Mouse (Mus musculus) stomach, postnatal 0 days (tissue): ENCODE results near the gene Pnmt. TPM values are rescaled to one million over a fixed set of nuclear protein-coding genes. Genes with fewer than 3 reads are reported as not detected.

Experiments used
- ATAC-seq: fragments of 200-750 bp; cut with Nextera tagmentation; 2 replicates; pipeline ENCODE4 v1.8.0; 2017; ENCODE audit not compliant: low FRiP score, low TSS enrichment
- DNase-seq: peaks from one replicate; pipeline ENCODE4 v3.0.0-alpha.2; 2016; ENCODE audit warnings: low spot score
- H3K27ac ChIP-seq: fragments of 300-500 bp; sonication (generic); replicated peaks from 2 replicates; pipeline ENCODE4 v1.5.1; 2014; ENCODE audit warnings: mild to moderate bottlenecking, control low read depth
- H3K27me3 ChIP-seq: fragments of 300-500 bp; sonication (generic); 2 replicates; pipeline ENCODE4 v1.6.1; 2014; ENCODE audit warnings: low read length; ENCODE audit not compliant: control insufficient read depth, insufficient read depth
- H3K36me3 ChIP-seq: fragments of 300-500 bp; sonication (generic); 2 replicates; pipeline ENCODE4 v1.6.1; 2014; ENCODE audit warnings: low read length, mixed read lengths; ENCODE audit not compliant: control insufficient read depth, insufficient read depth
- H3K4me1 ChIP-seq: fragments of 300-500 bp; sonication (generic); replicated peaks from 2 replicates; pipeline ENCODE4 v1.6.1; 2014; ENCODE audit warnings: antibody characterized with exemption; ENCODE audit not compliant: control insufficient read depth, insufficient read depth
- H3K4me2 ChIP-seq: fragments of 300-500 bp; sonication (generic); replicated peaks from 2 replicates; pipeline ENCODE4 v1.6.1; 2014; ENCODE audit warnings: low read depth, mild to moderate bottlenecking, control low read depth, moderate library complexity
- H3K4me3 ChIP-seq: fragments of 300-500 bp; sonication (generic); 2 replicates; pipeline ENCODE4 v1.5.1; 2014; ENCODE audit warnings: low read depth, low read length, control low read depth
- H3K9ac ChIP-seq: fragments of 300-500 bp; sonication (generic); 2 replicates; pipeline ENCODE4 v1.6.1; 2014; ENCODE audit warnings: mild to moderate bottlenecking, low read length, control low read depth, mixed read lengths
- H3K9me3 ChIP-seq: fragments of 300-500 bp; sonication (generic); 2 replicates; pipeline ENCODE4 v1.6.1; 2016; ENCODE audit warnings: low read length; ENCODE audit not compliant: control insufficient read depth
- CTCF ChIP-seq: IDR thresholded peaks from 2 replicates; pipeline ENCODE4 v1.5.1; 2016; ENCODE audit warnings: antibody characterized with exemption, low read depth, mild to moderate bottlenecking, moderate library complexity
- EP300 ChIP-seq: optimal IDR thresholded peaks from 2 replicates; pipeline ENCODE3; 2016; ENCODE audit warnings: antibody characterized with exemption
- WGBS: fragments of 180-500 bp; shearing (Covaris S2); extraction: QIAGEN DNeasy Blood & Tissue Kit; methylation state at CpG from one replicate; pipeline ENCODE4 v1.1.7; 2014; 5-methylcytosine and 5-hydroxymethylcytosine counted together
- polyA plus RNA-seq: library from polyadenylated mRNA; unstranded; fragments of >200 nt; fragmentation: Nextera tagmentation; extraction: Ambion mirVana; gene quantifications from 2 replicates; pipeline ENCODE4 v1.2.1, GENCODE M21; 2015

Gene Pnmt
- polyA plus RNA-seq: not detected in 2 replicates

DNA sequence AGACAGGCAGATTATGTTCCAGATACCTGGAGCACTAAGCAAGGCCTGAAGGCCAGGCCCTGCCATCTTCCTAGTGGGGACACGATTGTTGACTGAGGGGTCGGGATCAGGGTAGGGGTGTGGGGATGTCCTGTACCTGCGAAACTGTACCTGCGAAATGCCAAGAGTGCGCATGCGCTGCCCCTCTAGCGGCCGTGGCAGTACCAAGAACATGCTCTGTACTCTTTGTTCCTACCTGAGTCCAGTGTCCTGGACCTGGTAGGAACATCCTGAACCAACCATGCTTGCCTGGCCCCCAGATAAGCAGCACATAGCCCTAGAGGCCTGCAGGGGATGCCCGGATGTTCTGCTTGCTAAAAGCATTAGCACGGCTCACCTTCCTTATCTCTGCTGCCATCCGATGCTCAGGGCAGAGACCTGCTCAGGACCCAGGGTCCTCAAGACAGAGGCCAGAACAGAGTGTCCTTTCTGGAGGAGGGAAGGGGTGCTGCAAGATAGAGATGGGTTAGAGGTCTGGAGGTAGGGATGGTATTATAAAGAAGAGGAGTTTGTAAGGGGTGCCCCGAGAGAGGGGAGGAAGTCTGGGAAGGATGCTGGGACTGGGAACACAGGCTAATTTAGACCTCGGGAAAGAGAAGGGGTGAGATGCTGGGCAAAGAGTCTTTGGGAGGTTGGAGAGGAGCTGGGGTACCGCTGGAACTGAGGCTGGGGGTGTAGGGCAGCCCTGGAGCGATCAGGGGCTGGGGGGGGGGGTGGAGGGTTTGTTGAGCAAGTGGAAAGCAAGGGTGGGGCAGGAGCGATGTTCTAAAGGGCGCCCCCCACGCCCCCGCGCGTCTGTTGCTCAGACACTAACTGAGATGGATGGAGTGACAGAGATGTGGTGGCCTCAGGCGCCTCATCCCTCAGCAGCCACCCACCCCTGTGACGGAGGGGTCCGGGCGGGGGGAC lies at the start of gene Pnmt:
Gene Pnmt, plus strand, starts transcription at position 813 of the 948 bp plus-strand sequence.
- TF ChIP-seq EP300 (no peak), CTCF (no peak)
- Histone ChIP-seq H3K4me2 (no peak within 1 kb of the TSS), H3K9me3 (no peaks in the 10 kb centered on the region), H3K4me3 (no peak within 1 kb of the TSS), H3K27ac (no peak within 1 kb of the TSS), H3K36me3 (no peaks in the 10 kb centered on the region), H3K9ac (no peak within 1 kb of the TSS), H3K27me3 (peaks cover 4% of the 10 kb centered on the region; the same call in 1 of the 2 replicates), H3K4me1 (no peaks in the 10 kb centered on the region)
- WGBS: 52% methylated on average over 25 of the region's 25 CpGs
- ATAC-seq (no peak), DNase-seq (no peak)

GRCm38 (mm10) chr11:98338507-98338961 lies 47.7 kb upstream of the Pnmt start:
- no peaks in the 10 kb centered on the region for H3K36me3 ChIP-seq
- H3K27ac ChIP-seq: peak overlapping the region; percentile 53
- H3K4me1 ChIP-seq: peaks cover 3% of the 10 kb centered on the region
- DNase-seq: peak; percentile 70
- H3K9ac ChIP-seq: peak overlapping the region; percentile 61
- peak overlapping the region; percentile 49 for H3K4me3 ChIP-seq
- H3K4me2 ChIP-seq: peak overlapping the region; percentile 96
- under 1% methylated on average over 36 of the region's 57 CpGs for WGBS
- no peak for ATAC-seq
- no peaks in the 10 kb centered on the region for H3K9me3 ChIP-seq
- TF ChIP-seq EP300: no peak
- TF ChIP-seq CTCF: no peak
- peaks cover 23% of the 10 kb centered on the region; the same call in 1 of the 2 replicates for H3K27me3 ChIP-seq

DNA sequence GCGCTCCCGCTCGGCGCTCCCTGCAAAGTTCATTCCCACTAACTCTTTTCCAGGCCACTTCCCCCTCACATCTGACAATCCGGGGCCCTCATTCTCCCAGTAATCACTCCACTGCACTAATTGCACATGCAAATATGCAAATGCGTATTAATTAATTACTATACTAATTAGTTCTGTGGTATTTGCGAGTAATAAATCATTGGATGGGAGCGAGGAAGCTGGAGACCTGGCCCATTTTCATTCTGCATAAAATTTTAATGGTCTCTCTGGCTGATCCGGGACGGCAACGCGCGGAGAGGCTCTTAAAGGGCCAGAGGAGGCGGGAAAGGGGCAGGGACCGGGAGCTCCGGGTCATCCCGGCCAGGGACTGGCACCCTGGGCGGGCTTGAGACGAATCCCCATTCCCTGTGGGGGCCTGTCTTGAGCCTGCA lies 47.2 kb upstream of the Pnmt start:
- Histone ChIP-seq H3K9me3 (no peaks in the 10 kb centered on the region), H3K27me3 (peaks cover 21% of the 10 kb centered on the region; the same call in 1 of the 2 replicates), H3K4me3 (peak overlapping the region; percentile 49), H3K4me2 (peak overlapping the region; percentile 96), H3K9ac (peak overlapping the region; percentile 61; the same call in 1 of the 2 replicates), H3K4me1 (peaks cover 3% of the 10 kb centered on the region), H3K27ac (peak overlapping the region; percentile 53), H3K36me3 (no peaks in the 10 kb centered on the region)
- TF ChIP-seq EP300 (no peak), CTCF (no peak)
- DNase-seq (peak; percentile 45), ATAC-seq (no peak)
- WGBS: under 1% methylated on average over 19 of the region's 19 CpGs

GRCm38 (mm10) chr11:98339679-98340287 lies 46.5 kb upstream of the Pnmt start:
- no peaks in the 10 kb centered on the region for H3K36me3 ChIP-seq
- H3K9ac ChIP-seq: no peak overlapping the region
- no peak overlapping the region for H3K27ac ChIP-seq
- WGBS: 18% methylated on average over 11 of the region's 11 CpGs
- ATAC-seq (no peak), DNase-seq (no peak)
- TF ChIP-seq EP300 (no peak), CTCF (no peak)
- no peaks in the 10 kb centered on the region for H3K9me3 ChIP-seq
- H3K4me1 ChIP-seq: peaks cover 3% of the 10 kb centered on the region
- peaks cover 15% of the 10 kb centered on the region; the same call in 1 of the 2 replicates for H3K27me3 ChIP-seq
- peak overlapping the region; percentile 49; the same call in 1 of the 2 replicates for H3K4me3 ChIP-seq
- H3K4me2 ChIP-seq: peak overlapping the region; percentile 96; the same call in 1 of the 2 replicates

- H3K9ac ChIP-seq: no peak overlapping the region
- H3K27ac ChIP-seq: no peak overlapping the region
- peaks cover 12% of the 10 kb centered on the region; the same call in 1 of the 2 replicates for H3K27me3 ChIP-seq
- no peak for DNase-seq
- no peak overlapping the region for H3K4me3 ChIP-seq
- WGBS: 20% methylated on average over 2 of the region's 4 CpGs
- no peaks in the 10 kb centered on the region for H3K9me3 ChIP-seq
- H3K36me3 ChIP-seq: no peaks in the 10 kb centered on the region
- peaks cover 3% of the 10 kb centered on the region for H3K4me1 ChIP-seq
- no peak overlapping the region for H3K4me2 ChIP-seq
- ATAC-seq: no peak
- no peak for TF ChIP-seq EP300
- no peak for TF ChIP-seq CTCF
Measured at GRCm38 (mm10) chr11:98340597-98340996, 45.7 kb upstream of the Pnmt start.
